Mouse (Mus musculus): Measurements from ENCODE around the gene Kcnd2. TPM values are rescaled to one million over a fixed set of nuclear protein-coding genes. Genes with fewer than 3 reads are reported as not detected.

Kcnd2 gene
- under 1 TPM in 1 of 2 experiments, not detected in 1; 0.03 TPM for total RNA-seq (2021)
- long read RNA-seq, experiment 1 = 0 reads
- long read RNA-seq, experiment 2 = 0 reads

DNA sequence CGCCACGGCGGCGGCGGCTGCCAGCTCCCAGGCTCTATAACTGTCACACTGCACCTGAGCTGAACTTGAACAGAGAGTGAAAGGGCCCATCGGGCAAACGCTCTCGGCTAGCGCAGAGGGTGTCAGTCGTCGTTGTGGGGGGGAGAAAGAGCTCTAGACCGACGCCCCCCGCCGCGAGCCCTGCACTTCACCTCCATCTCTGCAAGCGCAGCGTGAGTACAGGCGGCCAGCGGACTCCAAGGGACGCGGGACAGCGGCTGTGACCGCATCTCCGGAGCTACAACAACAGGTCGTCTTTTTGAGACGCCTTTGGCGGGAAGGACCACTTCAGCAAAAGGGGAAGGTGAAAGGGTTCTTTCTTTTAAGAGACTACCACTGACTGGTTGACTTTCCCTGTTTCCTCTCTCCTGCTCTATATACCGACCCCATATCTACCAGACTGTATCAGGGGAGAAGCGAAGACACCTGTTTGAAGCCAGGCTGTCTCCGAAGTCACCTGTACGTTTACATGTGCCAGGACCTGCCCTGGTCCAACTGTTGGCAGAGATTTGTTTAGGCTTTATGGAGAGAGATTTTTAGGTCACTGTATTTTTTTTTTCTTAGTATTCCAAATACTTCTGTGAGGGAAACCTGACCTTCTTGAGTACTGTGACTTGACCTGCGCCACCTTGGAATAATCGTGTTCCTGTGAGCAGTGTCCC lies at the start of gene Kcnd2:
Gene Kcnd2 (plus strand): TSS at position 13 of the 701 bp plus-strand sequence.
- intact Hi-C loops (cut with DNase I) = no loop called here
- H3K27ac ChIP-seq = no peak within 1 kb of the TSS
- TF ChIP-seq CTCF (IDR thresholded peaks at IDR 0.05) = no peak

DNA sequence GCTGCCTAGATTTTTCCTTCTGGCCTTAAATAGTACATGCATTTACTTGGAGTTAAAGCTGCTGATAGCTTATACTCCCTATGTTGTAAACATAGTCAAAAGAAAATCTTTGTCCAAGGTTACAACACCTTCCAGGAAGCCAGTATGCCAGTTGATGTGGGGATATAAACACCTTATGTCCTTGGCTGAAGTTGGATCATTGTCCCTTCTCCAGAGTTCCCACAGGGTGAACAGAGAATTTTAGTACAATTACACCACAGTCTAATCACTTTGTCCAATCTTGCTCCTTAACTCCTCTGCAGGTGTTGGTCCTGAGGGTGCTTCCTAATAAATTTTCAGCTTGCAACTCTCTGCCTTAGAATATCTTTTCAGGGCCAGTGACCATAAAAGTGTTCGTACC lies 48.7 kb upstream of the Kcnd2 start:
- Histone ChIP-seq H3K4me3 (no peak overlapping the region), H3K27ac (no peak overlapping the region)
- no peak for TF ChIP-seq CTCF (IDR thresholded peaks at IDR 0.05)
- DNase-seq = no peak
- intact Hi-C loops (cut with DNase I) = no loop called here

More for the DNA sequence above, at the start of gene Kcnd2:
- H3K4me3 ChIP-seq = peak within 1 kb of the TSS; percentile 68
- no peak for DNase-seq

DNA sequence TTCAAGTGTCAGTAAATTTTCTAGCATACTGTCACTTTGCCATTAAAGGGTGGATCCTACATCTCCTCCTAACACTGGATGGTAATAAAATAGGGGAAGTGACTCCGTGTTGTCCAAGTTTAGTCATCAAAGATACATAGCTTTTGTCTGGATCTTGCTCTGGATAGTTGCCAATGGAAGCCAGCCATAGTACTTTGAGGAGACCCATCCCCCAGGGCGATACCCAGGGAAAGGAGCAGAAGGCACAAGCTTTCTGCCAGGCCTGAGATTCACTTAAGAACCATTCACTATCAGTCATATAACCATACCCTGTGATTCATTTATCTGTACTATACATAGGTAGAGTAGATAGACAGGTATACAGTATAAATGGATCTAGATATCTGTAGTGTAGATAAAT lies 20.0 kb upstream of the Kcnd2 start:
- DNase-seq = no peak
- Histone ChIP-seq H3K4me3 (no peak overlapping the region), H3K27ac (no peak overlapping the region)
- no peak for TF ChIP-seq CTCF (IDR thresholded peaks at IDR 0.05)
- intact Hi-C loops (cut with DNase I) = no loop called here

DNA sequence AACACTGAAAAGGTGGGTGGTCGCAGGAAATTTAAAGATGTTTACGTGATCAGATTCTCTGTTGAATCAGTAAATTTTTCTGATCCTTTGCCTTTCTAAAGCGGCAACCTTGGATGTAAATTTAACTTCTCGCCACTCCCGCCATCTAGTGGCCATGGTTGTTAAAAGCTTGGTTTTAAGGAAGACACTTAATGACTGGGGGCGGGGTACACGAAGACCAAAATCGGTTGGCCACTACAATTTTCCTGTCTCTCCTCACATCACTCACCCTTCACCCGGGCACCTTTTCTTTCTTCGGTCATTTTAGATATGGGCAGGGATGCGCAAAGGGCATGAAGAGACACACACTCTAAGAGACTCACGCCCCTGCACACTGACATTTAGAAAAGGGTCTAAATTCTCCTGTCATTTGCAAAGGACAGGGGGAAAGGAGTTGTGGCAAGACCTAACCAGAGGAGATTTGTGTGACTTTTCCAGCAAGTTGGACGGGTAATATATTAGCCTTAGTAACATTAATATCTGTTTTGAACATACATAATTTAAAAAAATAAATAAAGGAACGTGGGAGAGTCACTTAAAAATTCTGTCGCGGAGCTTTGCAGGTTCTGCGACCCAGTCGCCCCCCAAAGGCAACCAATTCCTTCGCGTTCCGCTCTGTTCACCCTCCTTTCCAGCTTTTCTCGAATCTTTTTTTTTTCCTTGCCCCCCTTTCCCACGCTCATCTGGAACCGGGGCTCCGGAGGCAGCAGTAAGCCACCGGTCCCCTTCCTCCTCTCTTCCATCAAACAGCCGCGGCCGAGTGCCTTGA lies 1.2 kb upstream of the Kcnd2 start:
- peak; percentile 50 for TF ChIP-seq CTCF (IDR thresholded peaks at IDR 0.05)
- no peak for DNase-seq
- intact Hi-C loops (cut with DNase I) = no loop called here
- Histone ChIP-seq H3K27ac (no peak overlapping the region), H3K4me3 (peak overlapping the region; percentile 68)

DNA sequence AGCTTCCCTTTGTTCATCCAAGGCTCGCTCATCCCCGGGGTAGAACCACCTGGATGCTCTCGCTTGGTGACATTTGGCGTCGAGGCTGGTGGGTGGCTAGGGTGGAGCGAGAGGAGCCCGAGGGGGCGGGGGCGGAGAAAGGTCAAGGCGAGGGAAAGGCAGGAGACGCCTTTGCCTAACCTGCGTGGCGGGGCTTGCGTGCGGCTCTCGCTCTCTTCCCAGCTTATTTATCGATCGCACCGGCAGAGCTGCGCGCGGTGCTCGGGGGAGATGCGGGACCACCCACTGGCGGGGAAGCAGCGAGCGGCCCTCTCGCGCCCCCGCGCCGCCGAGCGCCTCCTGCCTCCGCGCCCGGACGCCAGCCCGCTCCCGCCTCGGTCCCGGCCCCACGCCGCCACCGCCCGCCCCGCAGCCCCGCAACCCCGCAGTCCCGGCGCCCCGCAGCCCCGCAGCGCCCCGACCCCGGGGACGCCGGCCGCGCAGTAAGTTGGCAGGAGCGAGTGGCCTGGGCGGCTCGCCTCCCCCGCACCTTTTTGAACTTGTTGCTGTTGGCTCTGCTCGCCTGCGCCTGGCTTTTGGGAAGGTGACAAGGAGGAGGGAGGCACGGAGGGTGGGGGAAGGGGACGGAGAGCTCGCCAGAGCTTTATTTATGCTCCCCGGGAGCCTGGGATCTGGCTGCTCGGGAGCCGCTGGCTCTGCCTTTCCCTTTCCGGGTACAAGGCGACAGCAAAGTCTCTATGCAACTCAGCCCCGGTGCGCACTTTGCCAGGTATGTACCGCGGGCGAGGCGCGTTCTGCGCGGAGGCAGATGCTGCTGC lies 421 bp upstream of the Kcnd2 start:
- intact Hi-C loops (cut with DNase I) = no loop called here
- Histone ChIP-seq H3K27ac (no peak overlapping the region), H3K4me3 (peak overlapping the region; percentile 68)
- peak; percentile 25 for DNase-seq
- no peak for TF ChIP-seq CTCF (IDR thresholded peaks at IDR 0.05)

DNA sequence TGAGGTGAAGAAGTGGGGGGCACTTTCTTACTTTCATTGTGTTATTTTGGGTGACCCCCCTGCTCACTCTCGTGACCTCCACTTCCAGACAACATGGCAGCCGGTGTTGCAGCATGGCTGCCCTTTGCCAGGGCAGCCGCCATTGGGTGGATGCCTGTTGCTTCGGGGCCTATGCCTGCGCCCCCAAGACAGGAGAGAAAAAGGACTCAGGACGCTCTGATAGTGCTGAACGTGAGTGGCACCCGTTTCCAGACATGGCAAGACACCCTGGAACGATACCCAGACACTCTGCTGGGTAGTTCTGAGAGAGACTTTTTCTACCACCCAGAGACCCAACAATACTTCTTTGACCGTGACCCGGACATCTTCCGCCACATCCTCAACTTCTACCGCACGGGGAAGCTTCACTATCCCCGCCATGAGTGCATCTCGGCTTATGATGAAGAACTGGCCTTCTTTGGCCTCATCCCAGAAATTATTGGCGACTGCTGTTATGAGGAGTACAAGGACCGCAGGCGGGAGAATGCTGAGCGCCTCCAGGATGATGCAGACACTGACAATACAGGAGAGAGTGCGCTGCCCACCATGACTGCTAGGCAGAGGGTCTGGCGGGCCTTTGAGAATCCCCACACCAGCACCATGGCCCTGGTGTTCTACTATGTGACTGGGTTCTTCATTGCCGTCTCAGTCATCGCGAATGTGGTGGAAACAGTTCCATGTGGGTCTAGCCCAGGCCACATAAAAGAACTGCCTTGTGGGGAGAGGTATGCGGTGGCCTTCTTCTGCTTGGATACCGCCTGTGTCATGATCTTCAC lies 1.1 kb downstream of the Kcnd2 start:
- TF ChIP-seq CTCF (IDR thresholded peaks at IDR 0.05) = no peak
- intact Hi-C loops (cut with DNase I) = no loop called here
- no peak for DNase-seq
- no peak overlapping the region for H3K27ac ChIP-seq
- no peak overlapping the region for H3K4me3 ChIP-seq

DNA sequence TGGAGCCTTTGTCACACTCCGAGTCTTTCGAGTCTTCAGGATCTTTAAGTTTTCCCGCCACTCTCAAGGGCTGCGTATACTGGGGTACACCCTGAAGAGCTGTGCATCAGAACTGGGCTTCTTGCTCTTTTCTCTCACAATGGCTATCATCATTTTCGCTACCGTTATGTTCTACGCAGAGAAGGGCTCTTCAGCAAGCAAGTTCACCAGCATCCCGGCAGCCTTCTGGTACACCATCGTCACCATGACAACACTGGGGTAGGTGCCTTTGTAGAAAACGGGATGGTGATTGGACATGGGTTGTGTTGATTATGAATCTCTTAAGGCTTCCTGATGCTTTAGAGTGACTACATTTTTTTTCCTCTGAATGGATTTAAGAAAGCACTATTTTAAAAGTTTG lies 1.9 kb downstream of the Kcnd2 start:
- Histone ChIP-seq H3K27ac (no peak overlapping the region), H3K4me3 (no peak overlapping the region)
- intact Hi-C loops (cut with DNase I) = no loop called here
- no peak for TF ChIP-seq CTCF (IDR thresholded peaks at IDR 0.05)
- no peak for DNase-seq

DNA sequence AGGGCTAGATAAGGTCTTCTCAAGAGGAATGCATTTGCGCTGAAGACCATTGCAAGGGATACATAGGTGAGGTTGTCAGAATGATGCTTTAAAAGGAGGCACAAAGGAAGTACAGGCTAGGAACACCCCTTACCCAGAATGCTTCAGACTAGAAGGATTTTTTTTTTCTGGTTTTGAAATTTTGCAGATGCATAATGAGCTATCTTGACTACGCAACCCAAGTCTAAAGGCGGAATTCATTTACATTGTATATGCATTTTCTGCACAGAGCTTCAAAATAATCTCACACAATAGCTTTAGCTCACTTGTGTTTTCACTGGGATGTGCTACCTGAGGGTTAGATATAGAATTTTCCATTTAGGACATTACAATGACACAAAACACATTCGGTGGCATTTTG lies 10.8 kb downstream of the Kcnd2 start:
- TF ChIP-seq CTCF (IDR thresholded peaks at IDR 0.05) = no peak
- intact Hi-C loops (cut with DNase I) = no loop called here
- H3K4me3 ChIP-seq = no peak overlapping the region

DNA sequence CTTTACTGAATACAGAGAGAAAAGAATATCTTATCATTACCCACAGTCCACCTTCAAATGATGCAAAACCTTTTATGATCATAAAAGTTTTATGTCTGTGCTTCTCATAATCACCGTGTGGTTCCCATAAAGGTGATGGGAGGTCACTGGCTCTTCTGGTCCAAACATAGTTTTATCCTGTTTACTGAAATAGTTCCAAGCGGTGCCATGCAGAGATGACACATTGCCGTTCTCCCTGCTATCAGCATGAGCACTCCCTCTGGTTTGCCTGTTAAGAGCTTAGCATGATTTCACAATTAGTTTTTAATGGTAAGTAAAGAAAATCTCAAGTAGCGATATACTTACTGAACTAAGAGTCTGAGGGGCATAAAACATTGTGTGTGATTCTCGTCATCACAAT lies 43.7 kb downstream of the Kcnd2 start:
- no peak overlapping the region for H3K4me3 ChIP-seq
- H3K27ac ChIP-seq = no peak overlapping the region
- DNase-seq = no peak
- intact Hi-C loops (cut with DNase I) = no loop called here
- TF ChIP-seq CTCF (IDR thresholded peaks at IDR 0.05) = no peak

More for the DNA sequence above, 10.8 kb downstream of the Kcnd2 start:
- no peak overlapping the region for H3K27ac ChIP-seq
- DNase-seq = no peak

DNA sequence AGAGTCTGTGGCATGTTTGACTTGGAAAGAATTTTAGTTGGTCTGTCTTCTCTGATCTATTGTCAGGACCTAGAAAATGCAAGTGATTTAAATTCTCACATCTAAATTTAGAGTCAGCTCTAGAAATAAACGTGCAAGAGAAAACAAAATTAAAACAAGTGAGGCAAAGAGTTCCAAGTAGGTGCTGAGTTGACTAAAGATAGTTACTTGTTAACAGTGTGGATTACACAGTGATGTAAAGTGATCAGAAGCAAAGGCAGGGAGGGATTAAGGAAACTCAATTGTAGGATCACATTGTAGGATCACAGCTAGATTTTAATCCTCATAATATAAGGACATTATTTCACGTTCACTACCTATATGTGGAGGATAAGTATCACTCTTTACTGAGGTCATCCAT lies 52.6 kb downstream of the Kcnd2 start:
- intact Hi-C loops (cut with DNase I) = no loop called here
- no peak overlapping the region for H3K4me3 ChIP-seq
- DNase-seq = no peak
- no peak overlapping the region for H3K27ac ChIP-seq
- TF ChIP-seq CTCF (IDR thresholded peaks at IDR 0.05) = no peak

DNA sequence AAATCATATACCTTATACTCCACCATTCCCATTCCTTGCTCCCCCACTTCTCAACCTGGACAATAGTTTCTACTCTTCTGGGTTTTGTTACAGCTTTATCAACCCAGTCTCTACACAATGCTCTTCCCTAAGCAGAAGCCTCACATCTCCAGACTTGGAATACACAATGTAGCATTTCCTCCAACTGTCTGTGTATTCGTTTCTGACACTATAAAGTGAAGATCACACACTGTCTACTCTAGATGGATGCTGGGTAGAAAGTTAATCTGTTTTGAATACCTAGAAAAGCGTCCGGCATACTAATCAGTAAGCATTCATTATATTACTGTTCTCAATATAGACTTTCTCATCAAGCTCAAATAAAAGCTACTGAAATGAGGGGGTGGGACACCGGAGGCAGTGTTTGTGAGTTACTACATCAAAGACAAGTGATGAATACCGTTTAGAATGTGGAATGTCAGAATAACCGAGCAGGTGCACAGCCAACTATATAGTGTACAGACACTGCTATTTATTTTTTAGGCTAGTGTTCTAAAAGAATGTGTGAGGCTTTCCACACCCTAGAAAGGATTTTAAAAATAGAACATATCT lies 62.1 kb downstream of the Kcnd2 start:
- Histone ChIP-seq H3K4me3 (no peak overlapping the region), H3K27ac (no peak overlapping the region)
- no peak for DNase-seq
- TF ChIP-seq CTCF (IDR thresholded peaks at IDR 0.05) = no peak
- intact Hi-C loops (cut with DNase I) = no loop called here

DNA sequence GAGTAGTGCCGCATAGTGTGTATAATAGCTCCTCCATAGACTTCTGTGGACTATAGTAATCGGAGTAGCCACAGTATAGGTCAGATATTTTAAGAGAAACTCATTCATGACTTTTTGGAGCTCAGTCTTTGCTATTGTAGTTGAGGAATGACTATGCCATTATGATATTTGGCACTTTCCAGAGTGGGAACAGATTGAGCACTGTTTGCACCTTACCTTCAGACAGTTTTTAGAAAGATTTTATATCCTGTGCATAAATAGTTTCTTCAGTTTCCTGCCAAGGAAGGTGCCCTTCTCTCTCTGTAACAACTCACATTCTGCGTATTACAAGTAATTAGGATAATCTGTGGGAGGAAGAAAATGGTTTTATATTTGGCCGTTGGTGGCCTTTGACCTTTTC lies 89.6 kb downstream of the Kcnd2 start:
- H3K4me3 ChIP-seq = no peak overlapping the region
- no peak for DNase-seq
- no peak for TF ChIP-seq CTCF (IDR thresholded peaks at IDR 0.05)
- H3K27ac ChIP-seq = no peak overlapping the region
- intact Hi-C loops (cut with DNase I) = no loop called here

All from gastrocnemius, adult 2 months (tissue).